Mouse (Mus musculus): ENCODE measurements around the gene Galnt12.

DNA sequence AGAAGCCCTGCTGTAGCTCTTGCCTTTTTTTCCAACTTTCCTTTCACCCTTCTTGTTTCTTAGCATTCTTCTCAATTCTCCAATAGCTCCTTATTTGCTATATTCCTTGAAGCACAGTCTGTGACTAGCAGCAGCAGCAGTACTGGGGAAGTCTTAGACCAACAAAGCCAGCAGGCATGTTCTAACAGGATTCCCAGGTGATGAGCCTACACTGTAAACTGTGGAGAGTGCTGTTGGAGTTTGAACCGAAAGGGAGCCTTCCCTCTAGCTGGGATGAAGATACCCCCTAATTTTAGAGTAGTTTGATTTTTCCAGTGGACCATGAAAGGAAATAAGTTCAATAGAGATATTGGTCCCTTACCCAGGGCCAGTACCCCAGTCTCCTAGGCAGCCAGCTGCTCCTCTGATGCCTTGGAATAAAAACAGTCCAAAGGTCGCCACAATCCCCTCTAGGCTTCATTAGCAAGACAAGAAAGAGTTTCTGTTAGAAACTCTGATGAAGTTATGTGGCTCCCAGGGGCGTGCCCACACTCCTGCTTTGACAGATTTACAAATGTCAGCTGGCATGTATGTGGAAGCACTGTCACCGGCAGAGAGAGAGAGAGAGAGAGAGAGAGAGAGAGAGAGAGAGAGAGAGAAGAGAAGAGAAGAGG is 69.5 kb downstream of the Galnt12 start:
- no peak for TF ChIP-seq TCF12 (IDR thresholded peaks at IDR 0.05; ENCODE audit: insufficient read depth, poor library complexity, severe bottlenecking)
- no peak for TF ChIP-seq POLR2A (IDR thresholded peaks at IDR 0.05; ENCODE audit: insufficient read length, low read depth)

Data from myocyte (in vitro differentiated cells).